Mouse (Mus musculus) cerebellum, adult 2 months (tissue): Measurements from ENCODE around the gene Tmem82.

ENCODE experiments used
- CTCF ChIP-seq: fragments of 200-500 bp; IDR thresholded peaks from 2 replicates; pipeline ENCODE4 v1.5.1; 2011; ENCODE audit warnings: low read depth, mild to moderate bottlenecking, control low read depth, low read length, moderate library complexity, borderline replicate concordance; ENCODE audit not compliant: insufficient read depth
- POLR2A ChIP-seq: fragments of 200-500 bp; IDR thresholded peaks from 2 replicates; pipeline ENCODE4 v1.6.1; 2011; ENCODE audit warnings: low read length, control low read depth, borderline replicate concordance; ENCODE audit not compliant: insufficient read depth

GRCm38 (mm10) chr4:141630021-141630420, 11.6 kb upstream of the Tmem82 start:
- no peak for TF ChIP-seq CTCF
- no peak for TF ChIP-seq POLR2A
